Mouse (Mus musculus) cerebellum, adult 2 months (tissue): ENCODE measurements around the gene Cyp4f14.

ENCODE experiments used
- CTCF ChIP-seq: fragments of 200-500 bp; IDR thresholded peaks from 2 replicates; pipeline ENCODE4 v1.5.1; 2011; ENCODE audit warnings: low read depth, mild to moderate bottlenecking, control low read depth, low read length, moderate library complexity, borderline replicate concordance; ENCODE audit not compliant: insufficient read depth
- POLR2A ChIP-seq: fragments of 200-500 bp; IDR thresholded peaks from 2 replicates; pipeline ENCODE4 v1.6.1; 2011; ENCODE audit warnings: low read length, control low read depth, borderline replicate concordance; ENCODE audit not compliant: insufficient read depth

- 0 out of 2 replicates have a peak, but pooled peaks have one; percentile 33 for TF ChIP-seq POLR2A
- TF ChIP-seq CTCF: no peak
Measured at GRCm38 (mm10) chr17:32917131-32917530, at the start of gene Cyp4f14.
